Mouse (Mus musculus) E14TG2a.4 (cell line): Measurements from ENCODE around the gene Armc9.

Source experiments
- CTCF ChIP-seq: conservative IDR thresholded peaks from 2 replicates; pipeline ENCODE4 v1.5.1; 2014; ENCODE audit warnings: low read length
- POU5F1 ChIP-seq: IDR thresholded peaks from 2 replicates; pipeline ENCODE4 v1.6.1; 2014; ENCODE audit warnings: low read length, borderline replicate concordance

- TF ChIP-seq CTCF (no peak), POU5F1 (no peak)
These were observed 127.4 kb downstream of the Armc9 start for GRCm38 (mm10) chr1:86281781-86282536.
